Comparison of ENCODE assay signal across 17 mouse cellular contexts in genomic region chr13:32428482-32428881, GRCm38 (mm10).
DNase-seq lines count a peak whose midpoint lies in the region; ATAC-seq and TF ChIP-seq lines count a peak whose summit lies in the region.
"Had no signal": no experiment of that assay in that cellular context is flagged by ENCODE, and none has a peak within 500 bp of the region (broad histone marks: within the 10 kb centered on the region; RNA-seq: fewer than 3 reads in every experiment).

No protein-coding gene starts in this region.

- no peak overlapping the region for H3K9ac ChIP-seq in lung, embryonic 14.5 days
- no peak overlapping the region for H3K9ac ChIP-seq in limb, embryonic 14.5 days (ENCODE audit: low read depth, low read length, severe bottlenecking)
- H3K9ac ChIP-seq: embryonic facial prominence, embryonic 12.5 days; hindbrain, embryonic 13.5 days had no signal

- no peak overlapping the region for H3K4me2 ChIP-seq in lung, embryonic 14.5 days
- no peak overlapping the region for H3K4me2 ChIP-seq in limb, embryonic 14.5 days (replicated peaks; ENCODE audit: low read depth, low read length, severe bottlenecking)
- H3K4me2 ChIP-seq: embryonic facial prominence, embryonic 12.5 days; hindbrain, embryonic 13.5 days had no signal

- peak; percentile 7 for DNase-seq in adrenal gland, postnatal 10 days
- DNase-seq in adrenal gland, postnatal 25 days = no peak
- peak; percentile 23 for DNase-seq in lung, embryonic 14.5 days
- DNase-seq in lung, postnatal 4 days = no peak
- peak; percentile 62 for DNase-seq in adipocyte (ENCODE audit: low spot score)
- peak; percentile 74 for DNase-seq in limb, embryonic 14.5 days (ENCODE audit: low spot score)
- no peak for DNase-seq in thymus, adult 18-20 months
- no peak for DNase-seq in cerebellum, adult 11 months
- DNase-seq: cerebellum, adult 9-11 months; heart, adult 2 months; kidney, adult 11 months; kidney, postnatal 25 days; lung, adult 2 months; retina, postnatal 1 day had no signal

- H3K4me1 ChIP-seq in lung, embryonic 14.5 days (ENCODE audit: insufficient read depth) = no peaks in the 10 kb centered on the region
- peaks cover 22% of the 10 kb centered on the region for H3K4me1 ChIP-seq in limb, embryonic 14.5 days (ENCODE audit: control insufficient read depth, insufficient read depth, low read length)
- H3K4me1 ChIP-seq: embryonic facial prominence, embryonic 12.5 days; hindbrain, embryonic 13.5 days had no signal

- no peak overlapping the region for H3K4me3 ChIP-seq in lung, embryonic 14.5 days (ENCODE audit: low read depth, low read length)
- H3K4me3 ChIP-seq in limb, embryonic 14.5 days (replicated peaks; ENCODE audit: low read length) = no peak overlapping the region
- H3K4me3 ChIP-seq: embryonic facial prominence, embryonic 12.5 days; heart, adult 2 months; hindbrain, embryonic 13.5 days had no signal

- TF ChIP-seq CTCF in lung, embryonic 14.5 days (IDR thresholded peaks at IDR 0.05; ENCODE audit: low read depth) = no peak

- no peaks in the 10 kb centered on the region for H3K9me3 ChIP-seq in lung, embryonic 14.5 days (ENCODE audit: low read depth, low read length)
- H3K9me3 ChIP-seq in limb, embryonic 14.5 days (ENCODE audit: control insufficient read depth, low read length) = no peaks in the 10 kb centered on the region
- H3K9me3 ChIP-seq: embryonic facial prominence, embryonic 12.5 days; G1E; hindbrain, embryonic 13.5 days had no signal

- H3K27me3 ChIP-seq in lung, embryonic 14.5 days (ENCODE audit: insufficient read depth, low read length) = no peaks in the 10 kb centered on the region
- no peaks in the 10 kb centered on the region for H3K27me3 ChIP-seq in limb, embryonic 14.5 days (ENCODE audit: control insufficient read depth, insufficient read depth, low read length)
- H3K27me3 ChIP-seq: embryonic facial prominence, embryonic 12.5 days; hindbrain, embryonic 13.5 days had no signal

- WGBS in lung, embryonic 14.5 days = 63% methylated on average over 3 of the region's 3 CpGs
- WGBS in limb, embryonic 14.5 days = 18% methylated on average over 3 of the region's 3 CpGs

- no peaks in the 10 kb centered on the region for H3K36me3 ChIP-seq in lung, embryonic 14.5 days (ENCODE audit: insufficient read depth)
- H3K36me3 ChIP-seq in limb, embryonic 14.5 days (ENCODE audit: control insufficient read depth, insufficient read depth, low read length) = no peaks in the 10 kb centered on the region
- H3K36me3 ChIP-seq: embryonic facial prominence, embryonic 12.5 days; G1E; hindbrain, embryonic 13.5 days had no signal

- no peak for TF ChIP-seq POLR2A in limb, embryonic 14.5 days (IDR thresholded peaks at IDR 0.05; ENCODE audit: borderline replicate concordance, extremely low read depth, insufficient read depth, insufficient read length)

- ATAC-seq in lung, embryonic 14.5 days (ENCODE audit: insufficient read depth) = no peak
- peak; percentile 74 for ATAC-seq in limb, embryonic 14.5 days (ENCODE audit: low FRiP score, low read depth)

- H3K27ac ChIP-seq in lung, embryonic 14.5 days (ENCODE audit: low read depth) = no peak overlapping the region
- H3K27ac ChIP-seq in limb, embryonic 14.5 days (replicated peaks; ENCODE audit: low read depth, low read length) = peak overlapping the region; percentile 43; the same call in 1 of the 2 replicates
- H3K27ac ChIP-seq: embryonic facial prominence, embryonic 12.5 days; heart, adult 2 months; hindbrain, embryonic 13.5 days had no signal

Comparison
In these comparisons a context has a peak if more than half of its experiments do, and no peak if none do; other contexts are left out.
1. DNase-seq: peak in adrenal gland, postnatal 10 days (single experiment), lung, embryonic 14.5 days (single experiment), adipocyte (single experiment) and limb, embryonic 14.5 days (single experiment); none in adrenal gland, postnatal 25 days (single experiment), lung, postnatal 4 days (0 of 2), thymus, adult 18-20 months (0 of 2) and cerebellum, adult 11 months (single experiment).